Mouse (Mus musculus): ENCODE results near the gene Itpr2. TPM values are rescaled to one million over a fixed set of nuclear protein-coding genes. Genes with fewer than 3 reads are reported as not detected.

Gene Itpr2
- polyA plus RNA-seq, 1 experiment, result 6.6 TPM

DNA sequence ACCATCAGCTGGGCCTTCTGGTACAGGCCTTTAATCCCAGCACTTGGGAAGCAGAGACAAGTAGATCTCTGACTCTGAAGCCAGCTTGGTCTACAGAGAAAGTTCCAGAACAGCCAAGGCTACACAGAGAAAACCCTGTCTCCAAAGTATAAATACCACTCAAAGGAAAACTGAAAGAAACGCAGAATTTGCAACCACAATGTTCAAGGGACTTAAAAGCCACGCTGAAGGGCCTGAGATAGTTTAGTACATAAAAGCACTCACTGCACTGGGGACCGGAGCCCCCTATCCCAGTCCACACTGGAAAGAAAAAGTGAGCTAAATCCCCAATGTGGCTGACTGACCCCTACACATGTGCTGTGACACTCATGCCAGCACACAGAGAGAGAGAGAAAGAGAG is 4.6 kb downstream of the Itpr2 start:
- Histone ChIP-seq H3K4me1 (ENCODE audit: control insufficient read depth, insufficient read depth, low read length) (no peaks in the 10 kb centered on the region), H3K27ac (ENCODE audit: insufficient read depth, low read length) (no peak overlapping the region), H3K27me3 (ENCODE audit: control insufficient read depth, insufficient read depth, low read length) (no peaks in the 10 kb centered on the region; the same call in 1 of the 2 replicates), H3K4me3 (replicated peaks; ENCODE audit: insufficient read depth, low read depth, low read length) (no peak overlapping the region)
- no peak for TF ChIP-seq POLR2A (IDR thresholded peaks at IDR 0.05; ENCODE audit: borderline replicate concordance, insufficient read depth, low read length)
- no peak for TF ChIP-seq CTCF (IDR thresholded peaks at IDR 0.05; ENCODE audit: borderline replicate concordance, insufficient read depth, low read depth, low read length)
- no peak for DNase-seq
- 92% methylated on average over 3 of the region's 3 CpGs for WGBS

DNA sequence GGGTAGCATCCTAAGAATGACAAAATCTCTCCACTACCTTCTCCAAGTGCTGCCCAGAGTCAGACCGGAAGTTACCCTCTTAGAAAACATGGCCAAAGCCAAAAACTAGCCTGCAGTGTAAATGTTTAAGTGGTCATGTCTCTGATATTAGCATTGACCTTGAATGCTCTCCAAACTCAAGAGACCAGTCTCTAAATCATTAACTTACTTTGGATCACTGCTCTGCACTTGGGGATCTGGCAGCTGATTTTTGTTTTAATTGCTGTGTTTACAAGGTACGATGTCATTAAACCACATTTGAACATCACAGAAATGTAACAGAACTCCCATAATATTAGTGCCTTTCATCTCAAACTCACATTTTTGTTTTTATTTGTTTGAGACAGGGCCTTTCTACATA is 10.3 kb downstream of the Itpr2 start:
- Histone ChIP-seq H3K4me1 (ENCODE audit: control insufficient read depth, insufficient read depth, low read length) (no peaks in the 10 kb centered on the region), H3K27me3 (ENCODE audit: control insufficient read depth, insufficient read depth, low read length) (no peaks in the 10 kb centered on the region), H3K4me3 (replicated peaks; ENCODE audit: insufficient read depth, low read depth, low read length) (no peak overlapping the region), H3K27ac (ENCODE audit: insufficient read depth, low read length) (no peak overlapping the region)
- TF ChIP-seq CTCF (IDR thresholded peaks at IDR 0.05; ENCODE audit: borderline replicate concordance, insufficient read depth, low read depth, low read length), result no peak
- no peak for TF ChIP-seq POLR2A (IDR thresholded peaks at IDR 0.05; ENCODE audit: borderline replicate concordance, insufficient read depth, low read length)
- 89% methylated on average over 2 of the region's 2 CpGs for WGBS
- DNase-seq, result no peak

- no peak for DNase-seq
- Histone ChIP-seq H3K27ac (ENCODE audit: insufficient read depth, low read length) (no peak overlapping the region), H3K4me3 (replicated peaks; ENCODE audit: insufficient read depth, low read depth, low read length) (no peak overlapping the region), H3K4me1 (ENCODE audit: control insufficient read depth, insufficient read depth, low read length) (no peaks in the 10 kb centered on the region), H3K27me3 (ENCODE audit: control insufficient read depth, insufficient read depth, low read length) (no peaks in the 10 kb centered on the region)
- 86% methylated on average over 9 of the region's 9 CpGs for WGBS
- no peak for TF ChIP-seq POLR2A (IDR thresholded peaks at IDR 0.05; ENCODE audit: borderline replicate concordance, insufficient read depth, low read length)
- TF ChIP-seq CTCF (IDR thresholded peaks at IDR 0.05; ENCODE audit: borderline replicate concordance, insufficient read depth, low read depth, low read length), result no peak
Observed at GRCm38 (mm10) chr6:146490416-146490960, 11.5 kb downstream of the Itpr2 start.

GRCm38 (mm10) chr6:146489841-146490240 is 12.2 kb downstream of the Itpr2 start:
- no peak overlapping the region for H3K27ac ChIP-seq (ENCODE audit: insufficient read depth, low read length)
- no peaks in the 10 kb centered on the region for H3K4me1 ChIP-seq (ENCODE audit: control insufficient read depth, insufficient read depth, low read length)
- no peak for TF ChIP-seq CTCF (IDR thresholded peaks at IDR 0.05; ENCODE audit: borderline replicate concordance, insufficient read depth, low read depth, low read length)
- no peaks in the 10 kb centered on the region for H3K27me3 ChIP-seq (ENCODE audit: control insufficient read depth, insufficient read depth, low read length)
- DNase-seq, result no peak
- WGBS, result 88% methylated on average over 6 of the region's 6 CpGs
- H3K4me3 ChIP-seq (replicated peaks; ENCODE audit: insufficient read depth, low read depth, low read length), result no peak overlapping the region

- 66% methylated on average over 3 of the region's 3 CpGs for WGBS
- no peak overlapping the region for H3K27ac ChIP-seq (ENCODE audit: insufficient read depth, low read length)
- TF ChIP-seq POLR2A (IDR thresholded peaks at IDR 0.05; ENCODE audit: borderline replicate concordance, insufficient read depth, low read length), result no peak
- no peak for TF ChIP-seq CTCF (IDR thresholded peaks at IDR 0.05; ENCODE audit: borderline replicate concordance, insufficient read depth, low read depth, low read length)
- H3K4me3 ChIP-seq (replicated peaks; ENCODE audit: insufficient read depth, low read depth, low read length), result no peak overlapping the region
- no peaks in the 10 kb centered on the region for H3K27me3 ChIP-seq (ENCODE audit: control insufficient read depth, insufficient read depth, low read length)
- DNase-seq, result no peak
- H3K4me1 ChIP-seq (ENCODE audit: control insufficient read depth, insufficient read depth, low read length), result no peaks in the 10 kb centered on the region
Observed at GRCm38 (mm10) chr6:146488749-146489148, 13.3 kb downstream of the Itpr2 start.

DNA sequence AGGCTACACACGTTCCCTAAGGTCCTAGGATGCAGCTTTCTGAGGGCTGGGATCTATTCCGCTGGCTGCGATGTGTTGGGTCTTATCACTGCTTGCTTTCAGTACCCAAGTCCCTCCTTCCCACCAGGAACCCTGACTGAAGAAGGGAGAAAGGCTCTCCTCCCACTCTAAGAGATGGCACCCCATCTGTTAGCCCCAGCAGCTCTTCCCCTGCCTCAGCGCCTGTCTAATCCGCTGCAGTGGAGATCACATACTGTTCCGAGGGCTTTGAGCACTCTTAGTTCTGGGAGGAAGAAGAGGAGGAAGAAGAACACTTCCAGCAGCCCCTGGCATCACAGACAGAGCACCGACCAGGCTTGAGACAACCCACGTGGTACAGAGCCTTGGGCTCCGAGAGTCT is 14.9 kb downstream of the Itpr2 start:
- Histone ChIP-seq H3K4me1 (ENCODE audit: control insufficient read depth, insufficient read depth, low read length) (no peaks in the 10 kb centered on the region), H3K27me3 (ENCODE audit: control insufficient read depth, insufficient read depth, low read length) (no peaks in the 10 kb centered on the region), H3K4me3 (replicated peaks; ENCODE audit: insufficient read depth, low read depth, low read length) (no peak overlapping the region), H3K27ac (ENCODE audit: insufficient read depth, low read length) (no peak overlapping the region)
- DNase-seq, result no peak
- no peak for TF ChIP-seq POLR2A (IDR thresholded peaks at IDR 0.05; ENCODE audit: borderline replicate concordance, insufficient read depth, low read length)
- TF ChIP-seq CTCF (IDR thresholded peaks at IDR 0.05; ENCODE audit: borderline replicate concordance, insufficient read depth, low read depth, low read length), result no peak
- 77% methylated on average over 9 of the region's 9 CpGs for WGBS

- Histone ChIP-seq H3K4me1 (ENCODE audit: control insufficient read depth, insufficient read depth, low read length) (no peaks in the 10 kb centered on the region), H3K27me3 (ENCODE audit: control insufficient read depth, insufficient read depth, low read length) (no peaks in the 10 kb centered on the region), H3K4me3 (replicated peaks; ENCODE audit: insufficient read depth, low read depth, low read length) (no peak overlapping the region), H3K27ac (ENCODE audit: insufficient read depth, low read length) (no peak overlapping the region)
- no peak for DNase-seq
- TF ChIP-seq CTCF (IDR thresholded peaks at IDR 0.05; ENCODE audit: borderline replicate concordance, insufficient read depth, low read depth, low read length) (no peak), POLR2A (IDR thresholded peaks at IDR 0.05; ENCODE audit: borderline replicate concordance, insufficient read depth, low read length) (no peak)
- WGBS, result 60% methylated on average over 4 of the region's 4 CpGs
Observed at GRCm38 (mm10) chr6:146486073-146486472, 15.9 kb downstream of the Itpr2 start.

DNA sequence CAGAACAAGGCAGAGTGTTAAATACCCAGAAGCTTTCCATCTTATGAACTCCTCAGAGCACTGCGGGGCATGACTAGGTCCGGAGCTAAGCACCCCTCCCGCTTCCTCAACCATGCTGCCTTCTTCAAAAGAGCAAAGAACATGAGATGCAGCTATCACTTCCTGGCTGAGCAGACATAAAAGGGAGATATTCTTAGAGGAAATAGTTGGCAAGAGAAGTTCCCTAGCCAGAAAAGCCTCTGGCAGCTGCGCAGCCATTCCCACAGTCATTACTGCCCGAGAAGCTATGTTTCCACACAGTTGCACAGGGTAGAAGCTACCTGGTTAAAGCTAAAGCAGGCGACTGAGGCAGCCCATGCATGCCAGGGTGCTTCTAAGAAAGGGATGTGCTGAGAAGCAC is 20.6 kb downstream of the Itpr2 start:
- no peak for TF ChIP-seq POLR2A (IDR thresholded peaks at IDR 0.05; ENCODE audit: borderline replicate concordance, insufficient read depth, low read length)
- TF ChIP-seq CTCF (IDR thresholded peaks at IDR 0.05; ENCODE audit: borderline replicate concordance, insufficient read depth, low read depth, low read length), result no peak
- WGBS, result 47% methylated on average over 6 of the region's 6 CpGs
- Histone ChIP-seq H3K4me3 (replicated peaks; ENCODE audit: insufficient read depth, low read depth, low read length) (no peak overlapping the region), H3K27me3 (ENCODE audit: control insufficient read depth, insufficient read depth, low read length) (no peaks in the 10 kb centered on the region), H3K27ac (ENCODE audit: insufficient read depth, low read length) (no peak overlapping the region), H3K4me1 (ENCODE audit: control insufficient read depth, insufficient read depth, low read length) (no peaks in the 10 kb centered on the region)
- no peak for DNase-seq

All from cerebellum, adult 2 months (tissue).